Mouse (Mus musculus): ENCODE results near the gene Gm20831.
"Not testable (repeated sequence)": the region's sequence is repeated elsewhere in the genome, so short reads cannot be mapped to it uniquely, and the experiment has no call there.

Gm20831 gene

GRCm38 (mm10) chrY:17874441-17874840 lies at the start of gene Gm20831, which contains the start of gene Gm20772:
Gm20831 (plus strand) TSS chrY:17874741.
Gm20772 (plus strand) TSS chrY:17874741.
- not testable (repeated sequence) for DNase-seq (ENCODE audit: low read depth)

DNA sequence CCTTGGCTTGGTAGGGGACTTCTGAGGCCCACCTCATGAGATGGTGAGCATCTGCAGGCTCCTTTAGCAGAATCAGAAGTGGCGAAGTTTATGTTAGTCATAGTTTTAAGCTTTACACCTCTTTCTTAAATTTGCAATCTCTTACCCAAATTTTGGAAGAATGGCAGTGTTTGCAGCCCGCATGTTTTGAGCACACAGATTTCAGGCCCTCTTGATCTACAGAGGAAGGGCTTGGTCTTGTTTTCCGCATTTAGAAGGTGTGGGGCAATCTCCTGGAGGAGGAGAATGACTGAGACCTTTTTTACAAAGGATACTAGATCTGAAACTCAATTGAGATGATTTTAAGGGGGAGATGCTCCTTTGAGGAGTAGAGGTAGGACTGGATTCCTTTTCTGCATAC lies 28.4 kb upstream of the Gm20831 start, which contains the start of gene Gm21904:
Gene Gm21904 (minus strand): TSS at position 101 of the 400 bp plus-strand sequence.
- not testable (repeated sequence) for DNase-seq (ENCODE audit: low read depth)

DNA sequence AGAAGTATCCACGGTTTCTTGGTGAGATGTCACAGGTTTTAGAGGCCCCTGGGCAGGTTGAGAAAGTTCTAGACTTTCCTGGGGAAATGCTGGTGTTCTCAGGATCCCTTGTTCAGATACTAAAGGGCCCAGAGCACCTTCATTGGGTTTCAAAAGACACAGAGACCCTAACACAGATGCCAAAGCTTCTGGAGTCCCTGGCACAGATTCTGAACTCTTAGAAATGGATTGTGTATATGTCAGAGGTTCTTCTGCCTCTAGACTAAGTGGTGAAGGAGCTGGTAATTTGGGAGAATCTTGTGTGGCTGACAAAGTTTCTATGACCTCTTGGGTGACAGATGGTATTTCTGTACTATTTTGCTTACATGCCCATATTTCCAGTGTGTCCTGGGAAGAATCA lies 62.7 kb downstream of the Gm20831 start, which contains the start of gene Srsy:
Gene Srsy (minus strand): TSS at position 101 of the 400 bp plus-strand sequence.
- DNase-seq (ENCODE audit: low read depth) = not testable (repeated sequence)
